Comparison of ENCODE assay signal across 9 mouse cellular contexts in genomic region chr5:117348279-117348678, GRCm38 (mm10). TPM values are rescaled to one million over a fixed set of nuclear protein-coding genes. Genes with fewer than 3 reads are reported as not detected.
DNase-seq lines count a peak whose midpoint lies in the region; ATAC-seq and TF ChIP-seq lines count a peak whose summit lies in the region.
"Had no signal": no experiment of that assay in that cellular context is flagged by ENCODE, and none has a peak within 500 bp of the region (broad histone marks: within the 10 kb centered on the region; RNA-seq: fewer than 3 reads in every experiment).

No protein-coding gene starts in this region.

- H3K4me2 ChIP-seq in midbrain, embryonic 15.5 days: no peak overlapping the region
- H3K4me2 ChIP-seq in liver, embryonic 15.5 days: peak overlapping the region; percentile 27; the same call in 1 of the 2 replicates
- H3K4me2 ChIP-seq in neural tube, embryonic 12.5 days (replicated peaks): peak overlapping the region; percentile 23; the same call in 1 of the 2 replicates

- 21% methylated on average over 19 of the region's 19 CpGs for WGBS in midbrain, embryonic 10.5 days
- 22% methylated on average over 19 of the region's 19 CpGs for WGBS in midbrain, embryonic 15.5 days
- 60% methylated on average over 19 of the region's 19 CpGs for WGBS in kidney, adult 2 months
- 36% methylated on average over 19 of the region's 19 CpGs for WGBS in liver, embryonic 15.5 days (ENCODE audit: insufficient replicate concordance)
- WGBS in neural tube, embryonic 12.5 days: 25% methylated on average over 19 of the region's 19 CpGs

- ATAC-seq in midbrain, embryonic 15.5 days (replicated peaks): no peak
- ATAC-seq in liver, embryonic 15.5 days (ENCODE audit: insufficient read depth): no peak; the same call in 1 of the 2 replicates
- no peak for ATAC-seq in neural tube, embryonic 12.5 days (ENCODE audit: low FRiP score, low read depth)

- H3K27me3 ChIP-seq in midbrain, embryonic 10.5 days (ENCODE audit: low read depth, poor library complexity, severe bottlenecking): no peaks in the 10 kb centered on the region; the same call in 1 of the 2 replicates
- H3K27me3 ChIP-seq in midbrain, embryonic 15.5 days (replicated peaks): no peaks in the 10 kb centered on the region
- no peaks in the 10 kb centered on the region for H3K27me3 ChIP-seq in kidney, adult 2 months (replicated peaks; ENCODE audit: control insufficient read depth, insufficient read depth, low read length)
- peaks cover 14% of the 10 kb centered on the region for H3K27me3 ChIP-seq in liver, embryonic 15.5 days
- 0 out of 2 replicates have a peak, but pooled peaks cover 4% of the 10 kb centered on the region for H3K27me3 ChIP-seq in neural tube, embryonic 12.5 days (replicated peaks)

- H3K27ac ChIP-seq in midbrain, embryonic 10.5 days (replicated peaks): 0 out of 2 replicates have a peak overlapping the region, but pooled peaks have one; percentile 24
- no peak overlapping the region for H3K27ac ChIP-seq in midbrain, embryonic 15.5 days
- H3K27ac ChIP-seq in kidney, adult 2 months (ENCODE audit: insufficient read depth, low read depth, low read length): no peak overlapping the region
- H3K27ac ChIP-seq in liver, embryonic 15.5 days (replicated peaks): no peak overlapping the region
- no peak overlapping the region for H3K27ac ChIP-seq in neural tube, embryonic 12.5 days

- peak; percentile 84 for DNase-seq in midbrain, embryonic 10.5 days (ENCODE audit: low spot score)
- DNase-seq in cerebellum, postnatal 4 days (ENCODE audit: low spot score in 2 of 2): peak; percentile 41 to 75
- DNase-seq in gastrocnemius, postnatal 25 days: peak; percentile 41
- DNase-seq in kidney, adult 2 months: peak; percentile 72
- DNase-seq in T-cell, adult 2 months (ENCODE audit: low spot score): no peak

- H3K4me3 ChIP-seq in midbrain, embryonic 10.5 days: peak overlapping the region; percentile 31
- no peak overlapping the region for H3K4me3 ChIP-seq in midbrain, embryonic 15.5 days
- no peak overlapping the region for H3K4me3 ChIP-seq in kidney, adult 2 months (ENCODE audit: insufficient read depth, low read depth, low read length)
- no peak overlapping the region for H3K4me3 ChIP-seq in liver, embryonic 15.5 days (replicated peaks)
- no peak overlapping the region for H3K4me3 ChIP-seq in neural tube, embryonic 12.5 days

- peaks cover 8% of the 10 kb centered on the region; the same call in 1 of the 2 replicates for H3K4me1 ChIP-seq in midbrain, embryonic 10.5 days
- H3K4me1 ChIP-seq in midbrain, embryonic 15.5 days: no peaks in the 10 kb centered on the region
- no peaks in the 10 kb centered on the region for H3K4me1 ChIP-seq in kidney, adult 2 months (ENCODE audit: control insufficient read depth, insufficient read depth, low read length)
- H3K4me1 ChIP-seq in liver, embryonic 15.5 days (replicated peaks): peaks cover 7% of the 10 kb centered on the region
- no peaks in the 10 kb centered on the region for H3K4me1 ChIP-seq in neural tube, embryonic 12.5 days

- no peak overlapping the region for H3K9ac ChIP-seq in midbrain, embryonic 15.5 days
- no peak overlapping the region for H3K9ac ChIP-seq in liver, embryonic 15.5 days
- H3K9ac ChIP-seq in neural tube, embryonic 12.5 days: no peak overlapping the region

- 0 out of 2 replicates have a peak, but pooled peaks cover 4% of the 10 kb centered on the region for H3K9me3 ChIP-seq in midbrain, embryonic 10.5 days (replicated peaks)
- no peaks in the 10 kb centered on the region for H3K9me3 ChIP-seq in midbrain, embryonic 15.5 days
- H3K9me3 ChIP-seq in liver, embryonic 15.5 days (replicated peaks): no peaks in the 10 kb centered on the region
- H3K9me3 ChIP-seq in neural tube, embryonic 12.5 days: no peaks in the 10 kb centered on the region
- H3K9me3 ChIP-seq: G1E had no signal

- no peak for TF ChIP-seq CTCF in kidney, adult 2 months (conservative IDR thresholded peaks at IDR 0.05; ENCODE audit: insufficient read depth, insufficient read length, low read depth, low read length)

- no peaks in the 10 kb centered on the region; the same call in 1 of the 2 replicates for H3K36me3 ChIP-seq in midbrain, embryonic 10.5 days
- H3K36me3 ChIP-seq in midbrain, embryonic 15.5 days (replicated peaks): no peaks in the 10 kb centered on the region
- no peaks in the 10 kb centered on the region for H3K36me3 ChIP-seq in kidney, adult 2 months (ENCODE audit: control insufficient read depth, insufficient read depth, low read length)
- no peaks in the 10 kb centered on the region for H3K36me3 ChIP-seq in liver, embryonic 15.5 days (replicated peaks)
- H3K36me3 ChIP-seq in neural tube, embryonic 12.5 days: no peaks in the 10 kb centered on the region
- H3K36me3 ChIP-seq: G1E had no signal

- TF ChIP-seq POLR2A in kidney, adult 2 months (IDR thresholded peaks at IDR 0.05; ENCODE audit: low read depth, low read length): no peak

RNA-seq across cellular contexts. Expression of gene Wsb2, which starts 8.8 kb away (rescaled TPM):
- 48.4 and 61.6 TPM in 2 replicates for polyA plus RNA-seq in midbrain, embryonic 10.5 days (2016; fragmentation: Nextera tagmentation; extraction: Ambion mirVana)
- 290 and 311 TPM in 2 replicates for polyA plus RNA-seq in midbrain, embryonic 15.5 days (2015; fragmentation: Nextera tagmentation; extraction: Ambion mirVana)
- 10 to 100 TPM; 75.4 to 83.4 TPM for total RNA-seq in gastrocnemius, postnatal 25 days (2021)
- 205 and 234 TPM in 2 replicates for polyA plus RNA-seq in kidney, adult 2 months (2012; rRNA removed)
- polyA plus RNA-seq in liver, embryonic 15.5 days (2015; fragmentation: Nextera tagmentation; extraction: Ambion mirVana): 26.4 and 30.0 TPM in 2 replicates
- 138 and 140 TPM in 2 replicates for polyA plus RNA-seq in neural tube, embryonic 12.5 days (2016; fragmentation: Nextera tagmentation; extraction: Ambion mirVana)

RNA-seq across cellular contexts. Expression of gene Vsig10, which starts 29.4 kb away (rescaled TPM):
- polyA plus RNA-seq in midbrain, embryonic 10.5 days (2016; fragmentation: Nextera tagmentation; extraction: Ambion mirVana): 2.7 and 4.0 TPM in 2 replicates
- polyA plus RNA-seq in midbrain, embryonic 15.5 days (2015; fragmentation: Nextera tagmentation; extraction: Ambion mirVana): 1.0 and 2.1 TPM in 2 replicates
- 1 to 10 TPM; 5.0 to 5.5 TPM for total RNA-seq in gastrocnemius, postnatal 25 days (2021)
- 17.2 and 20.8 TPM in 2 replicates for polyA plus RNA-seq in kidney, adult 2 months (2012; rRNA removed)
- polyA plus RNA-seq in liver, embryonic 15.5 days (2015; fragmentation: Nextera tagmentation; extraction: Ambion mirVana): 1.4 TPM in 2 replicates
- polyA plus RNA-seq in neural tube, embryonic 12.5 days (2016; fragmentation: Nextera tagmentation; extraction: Ambion mirVana): 2.4 and 2.8 TPM in 2 replicates

RNA-seq across cellular contexts. Expression of gene Rfc5, which starts 40.6 kb away (rescaled TPM):
- polyA plus RNA-seq in midbrain, embryonic 10.5 days (2016; fragmentation: Nextera tagmentation; extraction: Ambion mirVana): 127 and 151 TPM in 2 replicates
- 31.5 and 33.1 TPM in 2 replicates for polyA plus RNA-seq in midbrain, embryonic 15.5 days (2015; fragmentation: Nextera tagmentation; extraction: Ambion mirVana)
- 1 to 10 TPM in 1 of 2 experiments, under 1 TPM in 1; 1.00 to 2.7 TPM for total RNA-seq in gastrocnemius, postnatal 25 days (2021)
- 12.9 and 13.0 TPM in 2 replicates for polyA plus RNA-seq in kidney, adult 2 months (2012; rRNA removed)
- 52.5 and 56.7 TPM in 2 replicates for polyA plus RNA-seq in liver, embryonic 15.5 days (2015; fragmentation: Nextera tagmentation; extraction: Ambion mirVana)
- polyA plus RNA-seq in neural tube, embryonic 12.5 days (2016; fragmentation: Nextera tagmentation; extraction: Ambion mirVana): 52.1 and 53.4 TPM in 2 replicates
